Mouse (Mus musculus) thymus, adult 2 months (tissue): Measurements from ENCODE around the gene Slc2a9. TPM values are rescaled to one million over a fixed set of nuclear protein-coding genes. Genes with fewer than 3 reads are reported as not detected.

Experiments
- DNase-seq: peaks from one replicate; pipeline ENCODE4 v3.0.0; 2021
- H3K27ac ChIP-seq: fragments of 200-500 bp; 2 replicates; pipeline ENCODE4 v1.5.1; 2012; ENCODE audit warnings: low read length, control low read depth; ENCODE audit not compliant: control insufficient read depth, insufficient read depth
- H3K27me3 ChIP-seq: fragments of 200-500 bp; 2 replicates; pipeline ENCODE4 v1.6.1; 2012; ENCODE audit warnings: mild to moderate bottlenecking, low read length, moderate library complexity, mixed read lengths; ENCODE audit not compliant: control insufficient read depth, insufficient read depth
- H3K36me3 ChIP-seq: fragments of 200-500 bp; 2 replicates; pipeline ENCODE4 v1.6.1; 2012; ENCODE audit warnings: mild to moderate bottlenecking, low read length, moderate library complexity; ENCODE audit not compliant: control insufficient read depth, insufficient read depth
- H3K4me1 ChIP-seq: fragments of 200-500 bp; replicated peaks from 2 replicates; pipeline ENCODE4 v1.6.1; 2012; ENCODE audit warnings: low read length; ENCODE audit not compliant: control insufficient read depth, insufficient read depth
- H3K4me3 ChIP-seq: fragments of 200-500 bp; 2 replicates; pipeline ENCODE4 v1.5.1; 2012; ENCODE audit warnings: mild to moderate bottlenecking, low read length, control low read depth, moderate library complexity; ENCODE audit not compliant: control insufficient read depth, insufficient read depth
- CTCF ChIP-seq: fragments of 200-500 bp; IDR thresholded peaks from 2 replicates; pipeline ENCODE4 v1.5.1; 2012; ENCODE audit warnings: mild to moderate bottlenecking, control low read depth, low read length, moderate library complexity, borderline replicate concordance; ENCODE audit not compliant: control insufficient read depth, poor library complexity, insufficient read depth; ENCODE audit errors: extremely low read depth
- POLR2A ChIP-seq: fragments of 200-500 bp; IDR thresholded peaks from 2 replicates; pipeline ENCODE4 v1.6.1; 2012; ENCODE audit warnings: mild to moderate bottlenecking, low read length, control low read depth, moderate library complexity; ENCODE audit not compliant: control insufficient read depth, poor library complexity, insufficient read depth; ENCODE audit errors: extremely low read depth
- WGBS: fragments of 180-500 bp; shearing (Covaris S2); methylation state at CpG from one replicate; pipeline ENCODE4 v1.1.7; 2018; 5-methylcytosine and 5-hydroxymethylcytosine counted together
- polyA plus RNA-seq: library from polyadenylated mRNA; depleted of rRNA; stranded (reverse); fragments of >200 nt; gene quantifications from 2 replicates; pipeline ENCODE4 v1.2.3, GENCODE M21; 2012; rRNA removed

Slc2a9 gene
- polyA plus RNA-seq, 1 experiment = 9.0 TPM

DNA sequence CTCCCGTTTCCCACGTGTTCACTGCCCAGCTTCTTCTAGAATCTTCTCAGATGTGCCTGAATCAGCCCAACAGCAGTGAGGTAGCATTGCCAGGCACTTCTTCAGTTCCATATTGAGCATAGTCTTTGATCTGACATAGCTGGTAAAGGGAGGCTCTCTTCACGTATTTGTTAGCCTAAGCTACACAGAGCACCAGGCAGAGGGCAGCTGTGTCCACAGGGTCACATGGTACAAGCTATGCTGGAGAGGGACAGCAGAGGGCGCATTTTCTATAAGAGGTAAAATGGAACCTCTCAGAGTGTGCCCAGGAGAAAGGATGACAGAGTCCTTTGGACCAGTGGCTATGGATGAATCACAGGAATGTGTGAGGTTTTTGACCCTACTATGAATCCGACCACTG lies 194.1 kb downstream of the Slc2a9 start:
- H3K4me3 ChIP-seq = no peak overlapping the region
- peak; percentile 58 for DNase-seq
- WGBS = 45% methylated on average over 5 of the region's 5 CpGs
- H3K27ac ChIP-seq = no peak overlapping the region
- H3K27me3 ChIP-seq = no peaks in the 10 kb centered on the region
- TF ChIP-seq CTCF (no peak), POLR2A (no peak)
- no peaks in the 10 kb centered on the region for H3K36me3 ChIP-seq
- no peaks in the 10 kb centered on the region for H3K4me1 ChIP-seq

DNA sequence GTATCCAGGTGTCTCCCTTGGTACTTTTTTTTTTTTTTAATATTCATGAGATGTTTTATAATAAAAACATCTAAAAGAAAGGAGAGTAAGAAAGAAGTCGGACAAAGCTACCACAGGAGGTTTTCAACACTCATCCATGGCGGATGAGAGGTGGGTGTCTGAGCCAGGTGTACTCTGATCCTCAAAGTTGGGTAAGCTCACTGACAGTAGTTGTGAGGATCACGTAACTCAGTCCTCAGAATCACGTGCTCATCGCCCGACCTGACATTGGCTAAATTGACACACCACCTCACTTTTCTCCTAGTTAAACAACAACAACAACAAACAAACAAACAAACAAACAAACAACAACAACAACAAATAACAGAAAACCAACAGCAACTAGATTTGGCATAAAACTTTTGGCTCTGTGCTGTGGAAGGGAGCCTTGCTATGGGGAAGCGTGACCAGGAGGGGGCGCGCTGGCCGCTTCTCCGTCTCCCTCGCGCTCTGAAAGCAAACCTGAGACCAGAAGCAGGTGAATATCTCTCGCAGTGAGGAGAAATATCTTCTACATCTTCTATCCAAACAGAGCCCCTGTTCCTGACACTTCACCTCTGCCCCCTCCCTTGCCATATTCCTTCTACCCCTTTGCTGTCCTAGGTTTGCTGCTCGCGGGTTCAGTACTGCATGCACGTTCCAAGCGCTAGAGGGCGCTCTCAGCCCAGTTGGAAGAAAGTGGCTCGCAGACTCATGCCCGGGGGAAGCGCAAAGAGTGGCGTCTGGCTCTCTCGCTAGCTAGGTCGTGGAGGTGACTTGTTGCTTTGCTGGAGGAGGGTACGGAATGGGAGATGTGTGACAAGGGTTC lies 195.5 kb downstream of the Slc2a9 start:
- Histone ChIP-seq H3K4me1 (no peaks in the 10 kb centered on the region), H3K4me3 (no peak overlapping the region), H3K27me3 (no peaks in the 10 kb centered on the region), H3K36me3 (no peaks in the 10 kb centered on the region), H3K27ac (no peak overlapping the region)
- 13% methylated on average over 26 of the region's 26 CpGs for WGBS
- TF ChIP-seq CTCF (peak; percentile 99), POLR2A (no peak)
- peak; percentile 84 for DNase-seq

DNA sequence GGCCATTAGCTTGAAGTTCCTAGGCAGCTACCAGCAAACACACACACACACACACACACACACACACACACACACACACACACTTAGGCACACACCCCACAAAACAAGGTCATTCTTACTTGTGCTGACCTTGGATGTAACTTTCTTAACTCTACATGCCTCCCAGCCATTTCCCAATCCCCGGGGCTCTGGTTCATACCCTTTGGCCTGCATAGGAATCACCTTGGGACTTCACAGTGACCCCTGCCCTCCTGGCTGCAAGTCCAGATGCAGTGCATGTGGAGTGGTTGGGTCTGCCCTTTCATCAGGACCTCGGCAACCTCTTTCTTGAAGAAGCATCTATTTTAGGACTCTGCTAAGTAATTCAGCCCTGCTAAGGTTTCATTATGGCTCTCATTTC lies 197.7 kb downstream of the Slc2a9 start:
- no peaks in the 10 kb centered on the region for H3K27me3 ChIP-seq
- WGBS = 92% methylated on average over 2 of the region's 2 CpGs
- no peaks in the 10 kb centered on the region for H3K36me3 ChIP-seq
- H3K27ac ChIP-seq = no peak overlapping the region
- H3K4me1 ChIP-seq = no peaks in the 10 kb centered on the region
- TF ChIP-seq CTCF (no peak), POLR2A (no peak)
- no peak for DNase-seq
- H3K4me3 ChIP-seq = no peak overlapping the region

DNA sequence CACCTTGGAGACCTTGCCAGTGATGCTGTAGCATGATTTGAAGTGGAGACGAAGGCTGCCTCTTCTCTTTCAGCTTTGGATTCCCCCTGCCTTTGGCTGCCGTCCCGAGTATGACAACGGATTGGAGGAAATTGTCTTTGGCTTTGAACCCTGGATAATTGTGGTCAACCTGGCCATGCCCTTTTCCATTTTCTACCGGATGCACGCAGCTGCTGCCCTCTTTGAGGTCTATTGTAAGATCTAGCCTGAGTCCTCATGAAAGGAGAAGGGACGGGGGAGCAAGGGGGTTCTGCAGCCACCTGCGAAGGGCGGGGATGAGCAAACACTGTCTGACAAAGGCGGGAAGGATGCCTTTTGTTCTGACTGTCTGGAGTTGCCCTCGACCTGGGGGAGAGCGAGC lies 200.3 kb downstream of the Slc2a9 start:
- no peak for DNase-seq
- H3K27me3 ChIP-seq = no peaks in the 10 kb centered on the region
- WGBS = 43% methylated on average over 12 of the region's 12 CpGs
- H3K4me3 ChIP-seq = no peak overlapping the region
- H3K4me1 ChIP-seq = no peaks in the 10 kb centered on the region
- H3K27ac ChIP-seq = no peak overlapping the region
- no peak for TF ChIP-seq POLR2A
- TF ChIP-seq CTCF = no peak
- no peaks in the 10 kb centered on the region for H3K36me3 ChIP-seq

DNA sequence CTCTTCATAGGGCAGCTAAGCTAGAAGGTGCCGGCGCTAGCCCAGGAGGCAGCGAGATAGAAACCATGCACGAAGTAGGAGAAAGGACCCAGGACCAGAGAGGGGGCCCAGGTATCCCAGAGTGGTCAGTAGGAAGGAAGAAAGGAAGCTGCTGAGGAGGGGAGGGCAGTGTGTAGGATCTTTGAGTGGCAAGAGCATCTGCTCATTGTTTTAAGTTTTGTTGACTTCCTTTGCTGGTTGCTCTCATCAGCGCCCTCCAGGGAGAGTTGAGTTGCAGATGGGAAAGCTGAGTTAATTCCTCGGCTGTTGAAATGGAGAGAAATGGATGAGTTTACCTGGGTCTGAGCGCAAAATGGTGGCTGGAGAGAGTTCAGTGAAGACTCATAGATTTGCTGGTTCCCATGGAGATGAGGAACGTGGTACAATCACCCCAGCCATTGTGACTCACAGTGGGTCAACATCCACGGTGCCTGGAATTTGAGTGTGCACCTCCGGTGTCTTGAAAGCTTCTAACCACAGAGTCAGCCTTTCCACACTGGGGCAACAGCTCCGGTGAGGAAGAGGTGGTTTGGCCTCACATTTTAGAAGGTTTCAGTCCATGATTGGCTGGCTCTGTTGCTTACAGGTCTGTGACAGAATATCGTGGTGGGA lies 201.1 kb downstream of the Slc2a9 start:
- DNase-seq = no peak
- H3K4me3 ChIP-seq = no peak overlapping the region
- TF ChIP-seq POLR2A (no peak), CTCF (no peak)
- H3K36me3 ChIP-seq = no peaks in the 10 kb centered on the region
- no peak overlapping the region for H3K27ac ChIP-seq
- no peaks in the 10 kb centered on the region for H3K4me1 ChIP-seq
- H3K27me3 ChIP-seq = no peaks in the 10 kb centered on the region
- 94% methylated on average over 12 of the region's 12 CpGs for WGBS

Other genes with a start within 250 kb of the Slc2a9 start
- 43.8 and 57.1 TPM in 2 replicates for gene Tmem128, start 243.0 kb downstream of the Slc2a9 start, polyA plus RNA-seq
- gene Otop1, start 227.2 kb downstream of the Slc2a9 start, polyA plus RNA-seq = 2.2 and 5.9 TPM in 2 replicates
- 0.06 and 0.12 TPM in 2 replicates for gene Drd5, start 183.8 kb downstream of the Slc2a9 start, polyA plus RNA-seq
- gene Wdr1, start 60.1 kb upstream of the Slc2a9 start, polyA plus RNA-seq = 272 and 306 TPM in 2 replicates
- gene Zfp518b, start 181.7 kb upstream of the Slc2a9 start, polyA plus RNA-seq = 0.87 and 0.93 TPM in 2 replicates